Mouse (Mus musculus) layer of hippocampus, adult 2 months (tissue): ENCODE results near the gene Kel. TPM values are rescaled to one million over a fixed set of nuclear protein-coding genes. Genes with fewer than 3 reads are reported as not detected.

ENCODE experiments used
- DNase-seq, 2 experiments: peaks; one replicate each; pipeline ENCODE4 v3.0.0; 2022; ENCODE audit warnings: low spot score in 2 of 2
- H3K27ac ChIP-seq: fragments of 200-600 bp; 2 replicates; pipeline ENCODE4 v1.8.1; 2022
- H3K4me3 ChIP-seq: fragments of 200-600 bp; 2 replicates; pipeline ENCODE4 v1.8.1; 2022; ENCODE audit warnings: mild to moderate bottlenecking
- CTCF ChIP-seq: fragments of 200-600 bp; conservative IDR thresholded peaks from 2 replicates; pipeline ENCODE4 v1.8.1; 2022; ENCODE audit warnings: antibody characterized with exemption, mild to moderate bottlenecking, moderate library complexity
- long read RNA-seq, 2 experiments: library from polyadenylated mRNA; stranded (forward); transcript quantifications; one replicate each; pipeline ENCODE4 v2.0.0; 2021; ENCODE audit warnings: borderline mapping rate in 2 of 2
- total RNA-seq, 2 experiments: library from RNA; stranded (reverse); gene quantifications; 2 replicates each; pipeline ENCODE4 v1.2.3; 2021

The Kel gene
- total RNA-seq = not detected
- long read RNA-seq, experiment 1 = 0 reads
- long read RNA-seq, experiment 2 = 0 reads

GRCm38 (mm10) chr6:41704123-41704522 is at the start of gene Kel:
Kel (minus strand) TSS chr6:41704339.
- no peak for TF ChIP-seq CTCF
- DNase-seq = no peak
- Histone ChIP-seq H3K4me3 (no peak within 1 kb of the TSS), H3K27ac (no peak within 1 kb of the TSS)

DNA sequence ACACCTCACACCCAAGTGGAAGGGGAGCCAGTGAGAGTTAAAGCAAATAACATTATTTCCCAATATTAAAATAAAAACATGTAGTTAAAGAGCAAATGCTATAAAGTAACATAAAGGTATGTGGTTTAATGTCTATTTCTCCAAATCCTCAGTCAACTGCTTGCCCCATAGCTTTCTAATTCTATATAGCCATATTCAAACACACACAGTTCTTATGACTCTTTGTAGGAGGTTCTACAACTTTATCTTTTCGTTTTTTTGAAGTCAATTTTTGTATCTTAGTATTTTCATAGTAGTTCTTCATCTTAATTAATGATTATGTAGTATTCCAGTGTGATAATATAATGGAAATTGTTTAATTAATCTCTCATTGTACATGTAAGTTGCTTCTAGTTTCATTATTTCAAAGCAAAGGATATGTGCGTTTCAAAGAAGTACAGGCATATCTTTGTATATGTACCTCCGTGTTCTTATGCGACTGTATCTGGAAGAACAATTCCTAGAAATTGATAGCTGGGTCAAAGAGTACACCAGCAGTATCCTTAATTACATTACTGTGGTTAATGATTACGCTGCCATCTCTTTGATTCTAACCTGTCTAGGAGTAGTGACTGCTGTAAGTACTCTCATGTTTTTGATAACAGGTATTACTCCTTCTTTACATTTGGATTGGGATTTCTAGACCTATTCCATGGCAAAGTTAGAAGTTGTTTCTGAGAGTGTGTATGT is 40.7 kb upstream of the Kel start:
- TF ChIP-seq CTCF = no peak
- no peak for DNase-seq
- H3K4me3 ChIP-seq = no peak overlapping the region
- H3K27ac ChIP-seq = no peak overlapping the region

DNA sequence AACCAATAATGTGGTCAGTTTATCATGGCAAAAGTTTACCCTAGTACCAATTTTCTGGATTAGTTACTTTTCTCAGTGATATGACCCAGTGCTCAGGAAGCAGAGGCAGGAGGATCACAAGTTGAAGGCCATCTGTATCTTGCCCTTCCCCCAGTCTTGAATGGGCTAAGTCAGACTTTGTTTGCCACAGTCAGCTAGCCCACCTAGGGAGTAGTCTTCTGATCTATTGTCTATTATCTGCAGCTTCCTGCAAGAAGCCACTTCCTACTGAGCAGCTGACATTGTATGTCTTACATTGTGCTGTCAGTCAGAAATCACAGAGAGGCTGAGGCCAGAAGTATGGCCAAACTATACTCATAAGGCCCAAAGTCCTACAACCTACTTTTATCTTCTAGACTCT is 37.0 kb upstream of the Kel start:
- Histone ChIP-seq H3K4me3 (no peak overlapping the region), H3K27ac (no peak overlapping the region)
- TF ChIP-seq CTCF = no peak
- no peak for DNase-seq

- TF ChIP-seq CTCF = no peak
- Histone ChIP-seq H3K4me3 (no peak overlapping the region), H3K27ac (no peak overlapping the region)
- DNase-seq = no peak
Observed at GRCm38 (mm10) chr6:41734719-41735470, 30.8 kb upstream of the Kel start.

DNA sequence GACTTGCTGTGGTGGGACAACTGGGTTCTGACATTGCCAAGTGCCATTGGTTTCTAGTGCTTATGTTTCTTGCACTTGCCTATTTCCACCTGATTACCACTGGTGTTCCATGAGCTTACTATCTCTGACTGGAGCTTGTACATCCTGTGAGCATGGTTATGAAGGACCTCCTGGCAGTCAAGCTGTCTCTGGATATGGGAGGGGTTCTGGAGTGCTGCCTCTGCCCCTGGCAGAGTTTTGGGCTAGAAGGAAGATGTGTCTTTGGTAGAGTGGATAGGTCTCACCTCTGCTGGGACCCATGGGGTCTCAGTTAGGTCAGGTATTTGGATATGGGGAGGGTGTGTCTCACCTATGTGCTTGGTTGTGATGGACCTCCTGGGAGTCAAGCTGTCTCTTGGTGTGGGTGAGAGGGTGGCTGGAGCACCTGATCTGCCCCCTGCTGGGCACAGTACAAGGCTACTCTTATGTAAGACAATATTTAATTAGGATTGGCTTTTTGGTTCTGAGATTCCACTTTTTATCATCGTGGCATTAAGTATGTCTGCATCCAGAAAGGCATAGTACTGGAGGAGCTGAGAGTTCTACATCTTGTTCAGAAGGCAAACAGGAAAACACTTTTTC is 24.0 kb upstream of the Kel start:
- TF ChIP-seq CTCF = no peak; the same call in 1 of the 2 replicates
- no peak overlapping the region for H3K27ac ChIP-seq
- H3K4me3 ChIP-seq = no peak overlapping the region
- no peak for DNase-seq

DNA sequence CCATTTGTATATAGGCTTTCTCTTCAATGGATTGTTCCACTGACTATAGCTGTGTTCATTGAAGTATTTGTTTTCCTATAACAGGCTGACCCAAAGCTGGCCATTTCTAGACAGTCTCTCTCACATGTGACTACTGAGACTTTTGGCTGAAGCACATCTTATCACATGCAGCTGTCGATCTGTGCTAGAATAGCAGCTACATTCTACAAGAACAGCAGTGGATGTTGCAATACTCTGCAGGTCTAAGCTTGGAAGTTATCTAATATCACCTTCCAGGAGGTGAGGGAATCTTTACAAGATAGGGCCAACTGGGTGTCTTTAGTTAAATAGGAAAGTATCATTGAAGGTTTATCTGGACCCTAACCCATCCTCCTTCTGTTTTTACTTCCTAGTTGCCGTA is 17.3 kb upstream of the Kel start:
- no peak for DNase-seq

GRCm38 (mm10) chr6:41710281-41710680 is 6.1 kb upstream of the Kel start:
- DNase-seq = no peak
- H3K4me3 ChIP-seq = no peak overlapping the region
- H3K27ac ChIP-seq = no peak overlapping the region
- TF ChIP-seq CTCF = no peak

More for the DNA sequence above, 17.3 kb upstream of the Kel start:
- no peak overlapping the region for H3K27ac ChIP-seq
- no peak for TF ChIP-seq CTCF
- no peak overlapping the region for H3K4me3 ChIP-seq

DNA sequence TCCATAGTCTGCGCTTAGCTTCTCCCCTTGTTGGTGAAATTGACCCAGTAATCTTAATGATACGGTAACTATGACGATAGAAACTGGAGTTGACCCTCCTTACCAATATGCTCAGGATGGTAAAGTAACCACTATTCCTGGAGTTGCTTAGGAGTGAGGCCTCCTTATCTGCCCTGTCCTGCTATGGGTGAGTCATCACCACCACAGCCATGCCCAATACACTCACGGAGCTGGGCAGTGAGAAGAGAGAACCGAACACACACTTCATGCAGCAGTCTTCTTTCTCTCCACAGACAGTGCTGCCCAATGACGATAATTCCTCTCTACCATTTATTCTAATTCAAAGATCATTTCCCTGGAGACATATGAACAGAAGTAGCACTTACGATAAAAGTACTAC is 2.1 kb upstream of the Kel start:
- TF ChIP-seq CTCF = no peak
- Histone ChIP-seq H3K27ac (no peak overlapping the region), H3K4me3 (no peak overlapping the region)
- DNase-seq = no peak

DNA sequence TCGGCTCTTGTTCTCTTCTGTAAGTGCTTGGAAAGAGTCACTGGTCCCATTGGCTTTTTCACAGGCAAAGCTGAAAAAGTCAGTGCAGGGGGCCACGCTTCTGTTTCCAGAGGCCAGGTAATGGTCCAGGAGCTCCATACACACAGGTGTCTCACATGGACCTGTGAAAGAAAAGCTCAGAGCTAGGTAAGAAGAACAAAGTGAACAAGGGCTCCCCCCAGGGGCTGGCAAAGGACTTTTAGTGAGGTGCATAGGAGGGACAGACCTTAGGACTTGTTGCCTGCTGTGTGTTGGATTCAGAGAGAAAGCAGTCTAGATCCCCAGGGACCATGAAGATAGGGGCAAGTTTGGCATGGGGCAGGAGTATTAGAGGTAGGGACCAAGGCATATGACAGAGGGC is 1.2 kb downstream of the Kel start:
- TF ChIP-seq CTCF = no peak

GRCm38 (mm10) chr6:41701245-41701644 is 2.9 kb downstream of the Kel start:
- no peak for DNase-seq
- Histone ChIP-seq H3K4me3 (no peak overlapping the region), H3K27ac (no peak overlapping the region)
- TF ChIP-seq CTCF = no peak

More for the DNA sequence above, 1.2 kb downstream of the Kel start:
- Histone ChIP-seq H3K4me3 (no peak overlapping the region), H3K27ac (no peak overlapping the region)
- DNase-seq = no peak

DNA sequence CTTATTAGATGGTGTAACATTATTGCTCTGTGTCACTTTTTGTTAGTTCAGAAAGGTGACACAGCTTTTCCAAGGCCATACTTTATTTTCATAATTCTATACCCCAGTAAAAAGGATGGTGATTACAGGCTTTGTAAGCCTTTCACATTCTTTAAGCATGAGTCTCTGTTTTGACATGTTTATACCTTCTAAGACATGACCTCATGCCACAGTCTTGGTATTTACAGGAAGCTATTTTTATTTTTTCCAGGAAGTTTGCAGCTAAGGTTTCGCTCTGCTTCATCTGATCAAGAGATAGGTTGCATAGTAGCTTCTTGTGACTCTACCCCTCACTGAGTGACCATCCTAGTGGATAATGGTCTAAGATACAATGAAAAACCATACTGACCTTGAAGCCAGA is 9.7 kb downstream of the Kel start:
- no peak for TF ChIP-seq CTCF
- H3K4me3 ChIP-seq = no peak overlapping the region
- no peak for DNase-seq
- no peak overlapping the region for H3K27ac ChIP-seq

GRCm38 (mm10) chr6:41692200-41692599 is 11.9 kb downstream of the Kel start:
- no peak for TF ChIP-seq CTCF
- H3K4me3 ChIP-seq = no peak overlapping the region
- DNase-seq = no peak
- H3K27ac ChIP-seq = no peak overlapping the region

DNA sequence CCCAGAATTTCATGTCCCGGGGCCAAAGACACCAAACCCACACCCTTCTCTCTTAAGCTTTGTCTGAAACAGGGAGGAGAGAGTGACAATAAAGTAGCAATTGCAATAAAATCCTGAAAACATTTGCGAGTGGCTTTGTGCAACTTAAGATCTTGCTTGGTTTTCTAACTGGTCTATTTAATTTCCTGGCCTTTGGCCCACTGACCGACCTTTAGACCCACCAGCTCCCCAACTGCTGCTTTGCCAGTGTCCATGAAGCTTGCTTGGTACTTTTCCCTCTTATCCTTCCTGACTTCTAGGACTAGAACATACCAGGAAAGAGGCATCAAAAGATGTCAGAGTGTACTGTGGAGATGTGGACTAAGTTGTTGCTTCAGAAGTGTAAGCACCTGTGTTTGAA is 18.5 kb downstream of the Kel start:
- no peak for DNase-seq
- no peak overlapping the region for H3K4me3 ChIP-seq
- H3K27ac ChIP-seq = no peak overlapping the region
- no peak for TF ChIP-seq CTCF
